Mouse (Mus musculus) heart, embryonic 16.5 days (tissue): ENCODE measurements around the gene Wdr90. TPM values are rescaled to one million over a fixed set of nuclear protein-coding genes. Genes with fewer than 3 reads are reported as not detected.

Experiments
- ATAC-seq: fragments of 200-750 bp; cut with Nextera tagmentation; replicated peaks from 2 replicates; pipeline ENCODE4 v1.8.0; 2017; ENCODE audit warnings: moderate number of reproducible peaks; ENCODE audit not compliant: insufficient read depth, low FRiP score; ENCODE audit errors: extremely low read depth
- H3K27ac ChIP-seq: fragments of 300-500 bp; sonication (generic); 2 replicates; pipeline ENCODE4 v1.5.1; 2014; ENCODE audit warnings: mild to moderate bottlenecking, low read length, control low read depth, moderate library complexity
- H3K27me3 ChIP-seq: fragments of 300-500 bp; sonication (generic); 2 replicates; pipeline ENCODE4 v1.6.1; 2014; ENCODE audit warnings: low read length, mixed read lengths; ENCODE audit not compliant: control insufficient read depth, insufficient read depth
- H3K36me3 ChIP-seq: fragments of 300-500 bp; sonication (generic); 2 replicates; pipeline ENCODE4 v1.6.1; 2014; ENCODE audit not compliant: control insufficient read depth, insufficient read depth
- H3K4me1 ChIP-seq: fragments of 300-500 bp; sonication (generic); 2 replicates; pipeline ENCODE4 v1.6.1; 2014; ENCODE audit warnings: low read length, mixed read lengths; ENCODE audit not compliant: control insufficient read depth, insufficient read depth
- H3K4me2 ChIP-seq: fragments of 300-500 bp; sonication (generic); 2 replicates; pipeline ENCODE4 v1.6.1; 2014; ENCODE audit warnings: low read depth, mild to moderate bottlenecking, control low read depth, low read length
- H3K4me3 ChIP-seq: fragments of 300-500 bp; sonication (generic); 2 replicates; pipeline ENCODE4 v1.5.1; 2014; ENCODE audit warnings: mild to moderate bottlenecking, control low read depth, low read length
- H3K9ac ChIP-seq: fragments of 300-500 bp; sonication (generic); 2 replicates; pipeline ENCODE4 v1.6.1; 2014; ENCODE audit warnings: low read length, control low read depth
- H3K9me3 ChIP-seq: fragments of 300-500 bp; sonication (generic); replicated peaks from 2 replicates; pipeline ENCODE4 v1.6.1; 2016; ENCODE audit warnings: low read length; ENCODE audit not compliant: control insufficient read depth
- WGBS: fragments of 180-500 bp; shearing (Covaris S2); extraction: QIAGEN DNeasy Blood & Tissue Kit; methylation state at CpG from one replicate; pipeline ENCODE4 v1.1.7; 2014; 5-methylcytosine and 5-hydroxymethylcytosine counted together
- polyA plus RNA-seq: library from polyadenylated mRNA; unstranded; fragments of >200 nt; fragmentation: Nextera tagmentation; extraction: Ambion mirVana; gene quantifications from 2 replicates; pipeline ENCODE4 v1.2.1, GENCODE M21; 2015

Gene Wdr90
- polyA plus RNA-seq, 1 experiment from 2014 or later: 13.1 TPM

DNA sequence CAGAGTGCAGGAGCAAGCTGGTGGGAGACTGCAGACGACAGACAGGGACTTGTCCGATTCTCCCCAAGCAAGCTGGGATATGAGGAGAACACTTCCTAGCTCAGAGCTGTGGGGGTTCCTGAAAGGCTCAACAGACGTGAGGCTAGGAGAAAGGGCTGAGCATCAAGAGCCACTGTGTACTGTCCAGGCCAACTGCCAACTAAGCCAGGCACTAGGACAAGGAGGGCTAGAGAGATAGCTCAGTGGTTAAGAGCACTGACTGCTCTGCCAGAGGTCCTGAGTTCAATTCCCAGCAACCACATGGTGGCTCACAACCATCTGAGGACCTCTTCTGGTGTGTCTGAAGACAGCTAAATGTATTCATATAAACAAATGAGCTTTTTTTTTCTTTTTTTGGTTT is 18.8 kb downstream of the Wdr90 start:
- Histone ChIP-seq H3K27ac (no peak overlapping the region), H3K4me1 (peaks cover 13% of the 10 kb centered on the region), H3K9ac (no peak overlapping the region), H3K4me3 (no peak overlapping the region), H3K36me3 (peaks cover 35% of the 10 kb centered on the region), H3K4me2 (no peak overlapping the region), H3K27me3 (no peaks in the 10 kb centered on the region), H3K9me3 (no peaks in the 10 kb centered on the region)
- no peak for ATAC-seq
- 83% methylated on average over 3 of the region's 3 CpGs for WGBS

DNA sequence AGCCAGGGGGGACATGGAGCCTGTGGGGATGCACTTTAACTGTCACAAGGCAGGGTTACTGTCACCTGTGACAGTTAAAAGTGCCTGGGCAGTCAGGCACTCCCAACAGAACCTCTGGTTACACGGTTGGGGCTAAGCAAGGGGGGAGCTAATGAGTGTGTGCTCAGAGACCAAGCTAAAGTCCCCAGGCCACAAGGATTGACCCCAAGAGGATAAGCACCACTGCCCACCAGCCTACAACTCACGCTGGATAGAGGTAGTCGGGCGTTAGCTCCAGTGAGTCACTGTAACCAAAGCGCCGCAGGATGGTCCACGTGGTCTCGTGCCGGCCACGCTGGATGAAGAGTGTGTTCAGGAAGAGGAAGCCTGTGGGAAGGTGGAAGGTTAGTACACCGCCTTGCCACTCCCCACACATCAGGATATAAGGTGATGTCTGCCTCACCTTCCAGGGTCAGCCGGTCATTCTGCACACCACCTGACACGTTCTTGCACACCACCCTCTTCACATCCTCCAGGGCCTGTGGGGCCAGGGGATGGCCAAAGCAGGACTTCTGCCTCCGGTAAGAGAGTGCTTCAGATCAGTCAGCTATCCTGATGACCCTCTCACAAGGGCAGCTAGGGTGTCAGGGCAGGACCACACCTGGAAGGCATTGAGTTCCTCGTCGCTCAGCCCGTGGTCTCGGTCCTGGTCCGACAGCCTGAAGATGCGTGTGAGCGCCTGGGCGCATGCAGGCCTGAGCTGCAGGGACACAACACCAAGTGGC is 20.0 kb downstream of the Wdr90 start, which contains the start of gene Gm20683:
TSS of gene Gm20683 (minus strand) at position 647 of the 764 bp plus-strand sequence.
- H3K4me3 ChIP-seq: no peak within 1 kb of the TSS
- peaks cover 35% of the 10 kb centered on the region for H3K36me3 ChIP-seq
- ATAC-seq: no peak
- H3K9me3 ChIP-seq: no peaks in the 10 kb centered on the region
- H3K4me1 ChIP-seq: peaks cover 23% of the 10 kb centered on the region
- H3K27ac ChIP-seq: no peak within 1 kb of the TSS
- H3K27me3 ChIP-seq: no peaks in the 10 kb centered on the region
- H3K4me2 ChIP-seq: no peak within 1 kb of the TSS
- H3K9ac ChIP-seq: no peak within 1 kb of the TSS
- 90% methylated on average over 22 of the region's 22 CpGs for WGBS

DNA sequence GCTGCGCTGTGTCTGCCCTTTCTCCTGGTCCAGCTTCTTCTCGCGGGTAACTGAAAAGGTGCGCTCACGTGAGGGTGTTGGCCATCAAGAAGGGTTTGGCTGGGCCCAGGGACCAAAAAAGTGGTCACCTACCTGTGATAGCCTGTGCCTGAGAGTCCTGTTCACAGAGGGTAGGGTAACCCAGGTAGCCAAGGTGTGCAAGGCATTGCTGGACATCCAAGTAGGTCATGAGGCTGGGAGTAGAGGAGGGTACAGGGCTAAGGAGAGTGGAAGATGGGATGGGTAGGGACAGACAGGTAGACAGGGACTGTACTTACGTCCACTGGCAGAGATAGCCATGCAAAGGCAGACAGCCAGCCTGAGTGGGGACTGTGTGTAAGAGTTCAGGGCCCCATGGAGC is 20.8 kb downstream of the Wdr90 start:
- Histone ChIP-seq H3K9ac (no peak overlapping the region), H3K27ac (no peak overlapping the region), H3K27me3 (no peaks in the 10 kb centered on the region), H3K4me2 (no peak overlapping the region), H3K4me1 (peaks cover 30% of the 10 kb centered on the region), H3K36me3 (peaks cover 35% of the 10 kb centered on the region), H3K4me3 (no peak overlapping the region), H3K9me3 (no peaks in the 10 kb centered on the region)
- no peak for ATAC-seq
- WGBS: 98% methylated on average over 6 of the region's 6 CpGs

DNA sequence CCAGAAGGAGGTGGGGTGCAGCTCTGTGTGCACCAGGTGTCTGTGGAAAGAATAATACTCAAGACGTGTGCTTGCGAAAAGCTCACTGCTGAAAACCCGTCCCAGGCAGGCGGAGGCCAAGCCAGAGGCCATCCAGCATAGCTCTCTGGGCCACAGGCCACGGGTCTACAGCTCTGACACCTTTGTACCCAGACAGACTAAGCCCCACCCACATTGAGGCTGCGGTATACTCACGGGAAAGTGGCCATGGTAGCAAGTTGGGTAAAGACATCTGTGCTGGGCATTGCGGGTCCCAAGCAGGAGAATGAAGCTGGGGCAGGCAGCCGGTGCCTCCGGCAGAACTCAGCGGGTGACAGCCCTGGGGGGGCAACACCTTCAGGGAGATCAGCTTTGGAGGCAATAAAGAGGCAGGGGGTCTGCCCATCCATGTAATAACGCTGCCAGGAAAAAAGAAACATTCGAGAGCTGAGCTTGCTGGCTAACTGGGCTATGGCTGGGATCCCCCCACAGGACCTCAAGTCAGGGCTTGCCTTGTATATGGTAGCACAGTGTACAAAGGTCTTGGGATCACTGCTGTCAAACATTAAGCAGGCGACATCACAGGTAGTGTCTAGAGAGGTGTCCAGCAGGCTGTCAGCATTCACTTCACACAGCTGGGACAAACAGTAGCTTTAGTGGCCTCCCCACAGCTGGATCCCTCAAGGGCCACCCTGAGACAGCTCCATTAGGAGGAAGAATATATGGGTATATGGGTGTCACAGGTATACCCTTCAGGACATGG is 21.7 kb downstream of the Wdr90 start:
- Histone ChIP-seq H3K4me3 (no peak overlapping the region), H3K9ac (no peak overlapping the region), H3K27me3 (no peaks in the 10 kb centered on the region), H3K27ac (no peak overlapping the region), H3K9me3 (no peaks in the 10 kb centered on the region), H3K36me3 (peaks cover 35% of the 10 kb centered on the region), H3K4me2 (no peak overlapping the region), H3K4me1 (peaks cover 35% of the 10 kb centered on the region)
- 81% methylated on average over 14 of the region's 14 CpGs for WGBS
- no peak for ATAC-seq

DNA sequence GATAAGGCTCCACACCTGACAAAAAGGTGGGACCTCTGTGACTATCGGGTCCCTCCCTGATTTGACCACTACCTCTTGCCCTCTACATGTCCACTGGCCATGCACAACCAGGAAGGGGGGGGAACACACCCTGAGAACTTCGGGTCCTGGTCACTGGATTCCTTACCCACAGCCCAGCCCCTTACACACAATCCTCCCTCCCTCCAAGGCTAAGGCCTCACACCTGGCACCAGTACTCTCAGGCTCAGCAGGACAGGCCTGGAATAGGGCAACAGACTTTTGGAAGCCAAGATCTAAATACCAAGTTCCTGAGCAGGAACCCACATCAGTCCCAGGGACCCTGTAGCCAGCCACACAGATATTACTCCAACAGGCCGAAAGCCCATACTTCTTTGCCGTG is 22.4 kb downstream of the Wdr90 start:
- H3K4me2 ChIP-seq: no peak overlapping the region
- WGBS: 85% methylated on average over 4 of the region's 4 CpGs
- no peak overlapping the region for H3K27ac ChIP-seq
- H3K27me3 ChIP-seq: no peaks in the 10 kb centered on the region
- H3K9me3 ChIP-seq: no peaks in the 10 kb centered on the region
- H3K4me3 ChIP-seq: no peak overlapping the region
- no peak overlapping the region for H3K9ac ChIP-seq
- peaks cover 35% of the 10 kb centered on the region for H3K36me3 ChIP-seq
- no peak for ATAC-seq
- H3K4me1 ChIP-seq: peaks cover 40% of the 10 kb centered on the region

DNA sequence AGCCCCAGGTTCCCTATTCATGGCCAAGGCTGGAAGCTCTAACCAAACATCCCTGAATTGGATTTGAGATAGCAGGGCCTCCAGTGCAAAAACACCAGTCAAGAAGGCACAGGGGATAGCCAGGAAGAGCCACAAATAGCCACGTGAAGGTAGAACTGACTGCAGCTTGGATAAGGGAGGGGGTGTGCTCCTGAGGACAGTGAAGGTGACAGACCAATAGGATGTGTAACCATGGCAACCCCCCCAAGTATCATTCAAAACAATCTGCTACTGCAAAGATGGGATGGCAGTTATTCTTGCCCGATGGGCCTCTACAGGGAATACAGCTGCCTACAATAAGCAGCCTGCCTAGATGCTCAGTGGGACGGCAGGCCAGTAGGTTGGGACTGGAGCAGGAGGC is 23.8 kb downstream of the Wdr90 start:
- H3K9ac ChIP-seq: no peak overlapping the region; the same call in 1 of the 2 replicates
- WGBS: 36% methylated on average over 3 of the region's 3 CpGs
- H3K4me1 ChIP-seq: peaks cover 35% of the 10 kb centered on the region
- no peak overlapping the region for H3K4me3 ChIP-seq
- H3K9me3 ChIP-seq: no peaks in the 10 kb centered on the region
- peaks cover 35% of the 10 kb centered on the region for H3K36me3 ChIP-seq
- no peak for ATAC-seq
- H3K27ac ChIP-seq: peak overlapping the region; percentile 66
- H3K4me2 ChIP-seq: peak overlapping the region; percentile 77; the same call in 1 of the 2 replicates
- H3K27me3 ChIP-seq: no peaks in the 10 kb centered on the region

DNA sequence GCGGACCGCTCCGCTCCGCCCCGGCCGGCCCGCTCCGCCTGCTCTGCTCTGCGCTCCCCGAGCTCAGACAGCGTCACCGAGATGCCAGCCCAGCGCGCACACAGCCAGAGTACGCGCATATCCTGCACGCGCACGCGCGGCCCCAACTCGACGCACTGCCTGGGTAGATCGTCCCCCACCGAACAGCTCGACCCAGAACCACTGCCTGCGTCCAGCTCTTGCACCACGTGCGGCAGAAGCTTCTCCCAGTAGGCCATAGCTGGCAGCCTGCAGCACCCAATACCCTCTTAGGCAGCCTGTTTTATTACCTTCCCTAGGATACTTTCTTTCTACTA is 24.3 kb downstream of the Wdr90 start, which contains the start of gene Rhbdl1:
TSS of gene Rhbdl1 (minus strand) at position 220 of the 335 bp plus-strand sequence.
- Histone ChIP-seq H3K4me3 (peak within 1 kb of the TSS; percentile 43), H3K36me3 (peaks cover 30% of the 10 kb centered on the region)
- 0 out of 2 replicates have a peak, but pooled peaks have one; percentile 2 for ATAC-seq

DNA sequence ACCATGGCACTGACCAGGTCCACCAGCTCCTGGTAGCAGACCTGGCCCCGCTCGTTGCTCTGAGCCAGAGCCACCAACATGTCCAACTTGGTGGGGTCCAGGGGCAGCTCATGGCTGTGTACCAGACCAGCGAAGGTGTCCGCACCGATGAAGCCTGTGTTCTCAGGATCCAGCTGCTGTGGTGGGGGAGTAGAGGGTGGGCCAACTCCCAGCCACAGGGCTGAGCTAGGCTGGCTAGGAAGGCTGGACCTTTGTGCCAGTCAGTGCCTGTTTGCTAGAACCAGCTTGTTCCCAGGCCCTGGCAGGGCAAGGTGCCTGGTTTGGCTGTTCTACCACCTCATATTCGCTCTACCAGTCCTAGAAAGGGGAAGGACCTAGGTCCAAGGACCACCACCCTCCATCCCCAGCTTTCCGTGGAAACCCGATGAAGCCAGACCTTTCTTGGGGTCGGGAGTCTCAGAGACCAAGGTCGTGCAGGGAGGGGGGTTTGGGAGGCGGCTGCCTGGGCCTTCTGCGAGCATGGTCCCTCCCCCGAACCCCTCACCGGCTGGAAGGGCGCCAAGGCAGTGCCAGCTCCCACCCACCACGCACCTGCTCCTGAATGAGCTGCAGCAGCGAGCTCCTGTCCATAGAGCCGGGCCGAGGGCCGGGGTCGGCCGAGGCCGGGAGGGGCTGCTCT is 24.8 kb downstream of the Wdr90 start:
- ATAC-seq: no peak
- Histone ChIP-seq H3K4me3 (peak overlapping the region; percentile 43), H3K4me2 (peak overlapping the region; percentile 77), H3K27me3 (no peaks in the 10 kb centered on the region), H3K4me1 (peaks cover 41% of the 10 kb centered on the region), H3K9me3 (no peaks in the 10 kb centered on the region), H3K36me3 (peaks cover 28% of the 10 kb centered on the region), H3K27ac (peak overlapping the region; percentile 66), H3K9ac (peak overlapping the region; percentile 77)
- WGBS: 23% methylated on average over 22 of the region's 23 CpGs

More for the DNA sequence above, 24.3 kb downstream of the Wdr90 start, which contains the start of gene Rhbdl1:
- Histone ChIP-seq H3K27me3 (no peaks in the 10 kb centered on the region), H3K9ac (peak within 1 kb of the TSS; percentile 77), H3K4me2 (peak within 1 kb of the TSS; percentile 77), H3K9me3 (no peaks in the 10 kb centered on the region), H3K27ac (peak within 1 kb of the TSS; percentile 66), H3K4me1 (peaks cover 36% of the 10 kb centered on the region)
- under 1% methylated on average over 21 of the region's 29 CpGs for WGBS
